Mouse (Mus musculus) CH12.LX (cell line): ENCODE measurements around the gene Sdcbp2. TPM values are rescaled to one million over a fixed set of nuclear protein-coding genes. Genes with fewer than 3 reads are reported as not detected.

Experiments used
- DNase-seq: peaks from one replicate; pipeline ENCODE4 v3.0.0-alpha.2; 2013; ENCODE audit errors: extremely low read depth
- H3K27ac ChIP-seq: 2 replicates; pipeline ENCODE4 v1.5.1; 2012; ENCODE audit warnings: low read depth, mild to moderate bottlenecking, control low read depth, moderate library complexity; ENCODE audit not compliant: insufficient read depth
- H3K27me3 ChIP-seq: replicated peaks from 2 replicates; pipeline ENCODE3; 2012; ENCODE audit warnings: inconsistent platforms
- H3K36me3 ChIP-seq, 2 experiments: replicated peaks in 1 of 2; 2 replicates each; pipeline versions ENCODE3 to v1.6.1; 2012; ENCODE audit warnings: inconsistent platforms in 1 of 2, low read length in 1 of 2, mild to moderate bottlenecking in 1 of 2, mixed read lengths in 1 of 2, moderate library complexity in 1 of 2; ENCODE audit not compliant: control insufficient read depth in 1 of 2, insufficient read depth in 1 of 2
- H3K4me1 ChIP-seq, 2 experiments: 2 replicates each; pipeline ENCODE4 v1.6.1; 2012; ENCODE audit warnings: inconsistent platforms in 1 of 2, moderate library complexity in 1 of 2; ENCODE audit not compliant: insufficient read depth in 2 of 2, control insufficient read depth in 1 of 2
- H3K4me2 ChIP-seq: 2 replicates; pipeline ENCODE4 v1.6.1; 2012; ENCODE audit warnings: low read depth, mild to moderate bottlenecking, control low read depth; ENCODE audit not compliant: poor library complexity, insufficient read depth, severe bottlenecking
- H3K4me3 ChIP-seq, 3 experiments: fragments of 150-350 bp in 1 of 3; sonication (generic) in 1 of 3; replicated peaks in 1 of 3; 2 replicates each; pipeline versions ENCODE3 to v1.5.1; 2011 to 2012; ENCODE audit warnings: low read depth in 2 of 3, low read length in 2 of 3, mild to moderate bottlenecking in 2 of 3, moderate library complexity in 2 of 3, control low read depth in 1 of 3, improper control_type of control experiment in 1 of 3, inconsistent platforms in 1 of 3, mixed read lengths in 1 of 3; ENCODE audit not compliant: poor library complexity in 1 of 3
- H3K79me2 ChIP-seq: replicated peaks from 2 replicates; pipeline ENCODE4 v1.6.1; 2012; ENCODE audit warnings: mild to moderate bottlenecking, moderate library complexity; ENCODE audit not compliant: control insufficient read depth, poor library complexity, insufficient read depth, severe bottlenecking; ENCODE audit errors: extremely low read depth
- H3K9ac ChIP-seq: 2 replicates; pipeline ENCODE4 v1.6.1; 2012; ENCODE audit warnings: low read depth, mild to moderate bottlenecking, control low read depth, moderate library complexity; ENCODE audit not compliant: insufficient read depth
- H3K9me3 ChIP-seq: replicated peaks from 2 replicates; pipeline ENCODE3; 2012; ENCODE audit warnings: low read length, inconsistent platforms, mixed read lengths
- CHD1 ChIP-seq: IDR thresholded peaks from 2 replicates; pipeline ENCODE4 v1.6.1; 2012; ENCODE audit warnings: low read depth, low read length, improper control_type of control experiment, inconsistent platforms
- CHD2 ChIP-seq: IDR thresholded peaks from 2 replicates; pipeline ENCODE4 v1.6.1; 2011; ENCODE audit warnings: low read length, improper control_type of control experiment
- CTCF ChIP-seq, 2 experiments: IDR thresholded peaks in 1 of 2; conservative IDR thresholded peaks in 1 of 2; 2 replicates each; pipeline ENCODE4 v1.5.1; 2011 to 2012; ENCODE audit warnings: low read depth in 2 of 2, low read length in 2 of 2, improper control_type of control experiment in 1 of 2, inconsistent platforms in 1 of 2, mild to moderate bottlenecking in 1 of 2, moderate library complexity in 1 of 2
- EP300 ChIP-seq: IDR thresholded peaks from 2 replicates; pipeline ENCODE4 v1.6.1; 2011; ENCODE audit warnings: low read length, improper control_type of control experiment
- HCFC1 ChIP-seq: IDR thresholded peaks from 2 replicates; pipeline ENCODE4 v1.6.1; 2012; ENCODE audit warnings: low read depth, mild to moderate bottlenecking, inconsistent platforms, low read length, improper control_type of control experiment
- IRF4 ChIP-seq: IDR thresholded peaks from 2 replicates; pipeline ENCODE4 v1.6.1; 2014; ENCODE audit warnings: low read depth, mild to moderate bottlenecking, inconsistent platforms, low read length, improper control_type of control experiment
- JUN ChIP-seq: IDR thresholded peaks from 2 replicates; pipeline ENCODE4 v1.6.1; 2011; ENCODE audit warnings: low read depth, mild to moderate bottlenecking, low read length, improper control_type of control experiment, moderate library complexity; ENCODE audit not compliant: insufficient read depth
- JUND ChIP-seq: conservative IDR thresholded peaks from 2 replicates; pipeline ENCODE4 v1.6.1; 2011; ENCODE audit warnings: low read depth, low read length, improper control_type of control experiment
- MAFK ChIP-seq: IDR thresholded peaks from 2 replicates; pipeline ENCODE4 v1.6.1; 2011; ENCODE audit warnings: low read length, improper control_type of control experiment; ENCODE audit not compliant: insufficient replicate concordance
- MAZ ChIP-seq: IDR thresholded peaks from 2 replicates; pipeline ENCODE4 v1.6.1; 2012; ENCODE audit warnings: low read depth, mild to moderate bottlenecking, inconsistent platforms, low read length, improper control_type of control experiment, moderate library complexity
- MEF2A ChIP-seq: IDR thresholded peaks from 2 replicates; pipeline ENCODE4 v1.6.1; 2014; ENCODE audit warnings: low read depth, mild to moderate bottlenecking, inconsistent platforms, low read length, improper control_type of control experiment, borderline replicate concordance
- MXI1 ChIP-seq: IDR thresholded peaks from 2 replicates; pipeline ENCODE4 v1.6.1; 2011; ENCODE audit warnings: mild to moderate bottlenecking, low read depth, low read length, improper control_type of control experiment
- MYC ChIP-seq: IDR thresholded peaks from 2 replicates; pipeline ENCODE4 v1.6.1; 2011; ENCODE audit warnings: low read depth, mild to moderate bottlenecking, improper control_type of control experiment, low read length
- NELFE ChIP-seq: IDR thresholded peaks from 2 replicates; pipeline ENCODE4 v1.6.1; 2011; ENCODE audit warnings: low read depth, low read length, improper control_type of control experiment
- NRF1 ChIP-seq: IDR thresholded peaks from 2 replicates; pipeline ENCODE4 v1.6.1; 2014; ENCODE audit warnings: low read depth, mild to moderate bottlenecking, inconsistent platforms, low read length, improper control_type of control experiment, moderate library complexity
- PAX5 ChIP-seq: IDR thresholded peaks from 2 replicates; pipeline ENCODE4 v1.6.1; 2012; ENCODE audit warnings: low read length, inconsistent platforms, mixed read lengths
- POLR2A ChIP-seq: IDR thresholded peaks from 2 replicates; pipeline ENCODE4 v1.6.1; 2011; ENCODE audit warnings: low read depth, mild to moderate bottlenecking, improper control_type of control experiment, low read length
- RCOR1 ChIP-seq: conservative IDR thresholded peaks from 2 replicates; pipeline ENCODE4 v1.6.1; 2012; ENCODE audit warnings: low read depth, mild to moderate bottlenecking, inconsistent platforms, low read length, improper control_type of control experiment
- SIN3A ChIP-seq: IDR thresholded peaks from 2 replicates; pipeline ENCODE4 v1.6.1; 2012; ENCODE audit warnings: low read length, improper control_type of control experiment, inconsistent platforms
- SMC3 ChIP-seq: IDR thresholded peaks from 2 replicates; pipeline ENCODE4 v1.6.1; 2011; ENCODE audit warnings: low read depth, low read length, improper control_type of control experiment
- TBP ChIP-seq: conservative IDR thresholded peaks from 2 replicates; pipeline ENCODE4 v1.6.1; 2011; ENCODE audit warnings: low read depth, low read length, improper control_type of control experiment
- TCF12 ChIP-seq: IDR thresholded peaks from 2 replicates; pipeline ENCODE4 v1.6.1; 2014; ENCODE audit warnings: low read depth, mild to moderate bottlenecking, inconsistent platforms, low read length, improper control_type of control experiment
- USF2 ChIP-seq: conservative IDR thresholded peaks from 2 replicates; pipeline ENCODE4 v1.6.1; 2011; ENCODE audit warnings: low read depth, low read length, improper control_type of control experiment
- ZC3H11A ChIP-seq: IDR thresholded peaks from 2 replicates; pipeline ENCODE4 v1.6.1; 2012; ENCODE audit warnings: low read depth, mild to moderate bottlenecking, inconsistent platforms, low read length, improper control_type of control experiment
- ZKSCAN1 ChIP-seq: IDR thresholded peaks from 2 replicates; pipeline ENCODE4 v1.6.1; 2012; ENCODE audit warnings: low read depth, inconsistent platforms, low read length, improper control_type of control experiment, borderline replicate concordance
- ZMIZ1 ChIP-seq: IDR thresholded peaks from 2 replicates; pipeline ENCODE4 v1.6.1; 2012; ENCODE audit warnings: low read depth, mild to moderate bottlenecking, inconsistent platforms, low read length, improper control_type of control experiment
- dilution Hi-C: fragments of 300-500 bp; cut with MboI; formaldehyde crosslinking; loops from 2 replicates; pipeline ENCODE4 v1.14.3; 2020; ENCODE audit warnings: low sequenced_read_pairs; ENCODE audit not compliant: extremely low pct_unique_long_range_greater_than_20kb, extremely low pct_ligation_motif_present
- in situ Hi-C: fragments of 300-500 bp; cut with MboI; formaldehyde crosslinking; loops from 3 replicates; pipeline ENCODE4 v1.14.3; 2019; ENCODE audit warnings: low sequenced_read_pairs, low pct_ligation_motif_present, low pct_unique_long_range_greater_than_20kb, mixed read lengths
- polyA plus RNA-seq: library from polyadenylated mRNA; unstranded; fragments of >175 nt; gene quantifications from 2 replicates; pipeline ENCODE4 v1.2.1, GENCODE M21; 2012; ENCODE audit warnings: low read depth; ENCODE audit not compliant: insufficient read length
- total RNA-seq, 2 experiments: library from RNA; depleted of rRNA; stranded (reverse); fragments of 300-350 nt in 1 of 2; fragments of >200 nt in 1 of 2; gene quantifications; 2 replicates each; pipeline ENCODE4 v1.2.3; 2012 to 2014

The Sdcbp2 gene
- total and polyA plus RNA-seq, 3 experiments: 1.1 to 2.3 (median 1.4) TPM

GRCm38 (mm10) chr2:151626296-151626695 lies 53.9 kb downstream of the Sdcbp2 start:
- in situ Hi-C loops (no loop called here), dilution Hi-C loops (no loop called here)
- H3K9me3 ChIP-seq: no peaks in the 10 kb centered on the region

GRCm38 (mm10) chr2:151628011-151628410 lies 55.6 kb downstream of the Sdcbp2 start:
- Histone ChIP-seq H3K4me3 (no peak overlapping the region), H3K4me2 (no peak overlapping the region)

More at GRCm38 (mm10) chr2:151626296-151626695, 53.9 kb downstream of the Sdcbp2 start:
- Histone ChIP-seq H3K4me3 (no peak overlapping the region), H3K79me2 (no peaks in the 10 kb centered on the region), H3K36me3 (no peaks in the 10 kb centered on the region), H3K4me1 (0 out of 4 replicates have a peak, but pooled peaks cover 0 to 3% of the 10 kb centered on the region in 2 experiments), H3K27me3 (peaks cover 93% of the 10 kb centered on the region), H3K27ac (no peak overlapping the region), H3K9ac (no peak overlapping the region), H3K4me2 (no peak overlapping the region)
- DNase-seq: no peak
- no peak for TF ChIP-seq ZMIZ1
- no peak for TF ChIP-seq MAFK
- TF ChIP-seq NRF1: no peak
- no peak for TF ChIP-seq MYC
- no peak for TF ChIP-seq USF2
- TF ChIP-seq CHD2: no peak
- no peak for TF ChIP-seq ZC3H11A
- TF ChIP-seq MXI1: no peak
- no peak for TF ChIP-seq CHD1
- no peak for TF ChIP-seq ZKSCAN1
- no peak for TF ChIP-seq PAX5
- no peak for TF ChIP-seq SIN3A
- TF ChIP-seq SMC3: no peak
- no peak for TF ChIP-seq TCF12
- no peak for TF ChIP-seq NELFE
- TF ChIP-seq TBP: no peak

More at GRCm38 (mm10) chr2:151628011-151628410, 55.6 kb downstream of the Sdcbp2 start:
- H3K79me2 ChIP-seq: no peaks in the 10 kb centered on the region
- no peak for DNase-seq
- H3K36me3 ChIP-seq: no peaks in the 10 kb centered on the region
- H3K9ac ChIP-seq: no peak overlapping the region
- dilution Hi-C loops: no loop called here
- in situ Hi-C loops: no loop called here
- no peak overlapping the region for H3K27ac ChIP-seq
- H3K27me3 ChIP-seq: peaks cover 88% of the 10 kb centered on the region
- no peak for TF ChIP-seq CHD2
- TF ChIP-seq JUND: no peak
- TF ChIP-seq NELFE: no peak
- TF ChIP-seq POLR2A: no peak
- no peak for TF ChIP-seq IRF4
- TF ChIP-seq USF2: no peak
- no peak for TF ChIP-seq RCOR1
- no peak for TF ChIP-seq NRF1
- TF ChIP-seq HCFC1: no peak
- TF ChIP-seq EP300: no peak
- no peak for TF ChIP-seq MAZ
- no peak for TF ChIP-seq TCF12
- no peak for TF ChIP-seq CTCF (conservative IDR thresholded peaks at IDR 0.05 in 1 of 2, IDR thresholded peaks at IDR 0.05 in 1 of 2; ENCODE audit: low read depth in 2 of 2, low read length in 2 of 2)
- TF ChIP-seq MEF2A: no peak
- TF ChIP-seq JUN: no peak
- TF ChIP-seq MAFK: no peak
- TF ChIP-seq CHD1: no peak
- no peak for TF ChIP-seq ZC3H11A
- TF ChIP-seq PAX5: no peak
- H3K9me3 ChIP-seq: no peaks in the 10 kb centered on the region
- H3K4me1 ChIP-seq: 0 out of 4 replicates have a peak, but pooled peaks cover 0 to 3% of the 10 kb centered on the region in 2 experiments
